Mouse (Mus musculus): Measurements from ENCODE around the gene Palm2. TPM values are rescaled to one million over a fixed set of nuclear protein-coding genes. Genes with fewer than 3 reads are reported as not detected.
A peak's percentile ranks its signal among the peaks of the same experiment; 100 is the strongest.

Palm2 gene
- polyA plus RNA-seq, 1 experiment from 2014 or later = 5.3 TPM

- 87% methylated on average over 8 of the region's 8 CpGs for WGBS
- H3K9me3 ChIP-seq (replicated peaks; ENCODE audit: control insufficient read depth, low read length) = no peaks in the 10 kb centered on the region
- no peak overlapping the region for H3K9ac ChIP-seq (ENCODE audit: low read length)
- H3K4me1 ChIP-seq (ENCODE audit: control insufficient read depth, insufficient read depth, low read length) = no peaks in the 10 kb centered on the region
- no peak overlapping the region for H3K4me2 ChIP-seq (ENCODE audit: low read depth, low read length)
- no peak overlapping the region for H3K4me3 ChIP-seq (replicated peaks; ENCODE audit: low read length)
- H3K27me3 ChIP-seq (ENCODE audit: control insufficient read depth, insufficient read depth, low read length) = no peaks in the 10 kb centered on the region
- ATAC-seq (ENCODE audit: insufficient read depth, low FRiP score) = no peak
- H3K27ac ChIP-seq (ENCODE audit: low read length) = no peak overlapping the region
- no peaks in the 10 kb centered on the region for H3K36me3 ChIP-seq (ENCODE audit: control insufficient read depth, insufficient read depth, low read length)
Measured at GRCm38 (mm10) chr4:57651547-57651946, 217.5 kb downstream of the Palm2 start.

DNA sequence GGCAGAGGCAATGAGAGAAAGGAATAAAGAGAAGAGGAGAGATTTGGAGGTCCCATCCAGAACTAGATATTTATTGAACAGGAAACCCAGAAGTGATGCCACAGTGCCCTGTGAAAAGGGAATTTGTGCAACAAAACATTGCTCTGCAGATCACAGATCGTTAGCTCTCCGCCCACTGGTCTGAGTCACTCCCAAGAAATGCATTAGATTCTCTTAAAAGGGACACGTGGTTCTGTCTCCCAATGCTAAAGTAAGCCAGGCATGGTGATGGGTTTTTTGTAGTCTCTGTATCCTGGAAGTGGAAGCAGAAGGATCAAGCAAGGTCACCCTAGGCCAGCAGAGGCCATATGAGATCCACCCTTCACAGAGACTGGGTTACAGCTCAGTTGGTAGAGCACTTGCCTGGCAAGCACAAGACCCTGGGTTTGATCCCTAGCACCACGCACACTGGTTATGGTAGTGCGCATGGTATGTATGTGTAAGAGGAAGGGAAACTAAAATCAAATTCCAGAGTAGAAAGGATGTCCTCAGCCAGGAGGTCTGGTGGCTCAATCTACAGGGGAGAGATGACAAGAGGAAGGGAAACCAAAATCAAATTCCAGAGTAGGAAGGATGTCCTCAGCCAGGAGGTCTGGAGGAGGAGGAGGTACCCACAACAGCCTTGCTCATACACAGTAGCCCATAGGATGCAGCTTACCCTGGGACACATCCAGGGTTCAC is 218.3 kb downstream of the Palm2 start:
- WGBS = 69% methylated on average over 5 of the region's 5 CpGs
- no peaks in the 10 kb centered on the region for H3K36me3 ChIP-seq (ENCODE audit: control insufficient read depth, insufficient read depth, low read length)
- ATAC-seq (ENCODE audit: insufficient read depth, low FRiP score) = no peak
- H3K27ac ChIP-seq (ENCODE audit: low read length) = no peak overlapping the region
- H3K27me3 ChIP-seq (ENCODE audit: control insufficient read depth, insufficient read depth, low read length) = no peaks in the 10 kb centered on the region
- no peaks in the 10 kb centered on the region for H3K9me3 ChIP-seq (replicated peaks; ENCODE audit: control insufficient read depth, low read length)
- H3K4me2 ChIP-seq (ENCODE audit: low read depth, low read length) = no peak overlapping the region
- no peaks in the 10 kb centered on the region for H3K4me1 ChIP-seq (ENCODE audit: control insufficient read depth, insufficient read depth, low read length)
- no peak overlapping the region for H3K9ac ChIP-seq (ENCODE audit: low read length)
- H3K4me3 ChIP-seq (replicated peaks; ENCODE audit: low read length) = no peak overlapping the region

- H3K9ac ChIP-seq (ENCODE audit: low read length) = no peak overlapping the region
- WGBS = 73% methylated on average over 1 of the region's 1 CpGs
- ATAC-seq (ENCODE audit: insufficient read depth, low FRiP score) = no peak
- H3K36me3 ChIP-seq (ENCODE audit: control insufficient read depth, insufficient read depth, low read length) = no peaks in the 10 kb centered on the region
- H3K27ac ChIP-seq (ENCODE audit: low read length) = no peak overlapping the region
- no peaks in the 10 kb centered on the region for H3K9me3 ChIP-seq (replicated peaks; ENCODE audit: control insufficient read depth, low read length)
- no peak overlapping the region for H3K4me2 ChIP-seq (ENCODE audit: low read depth, low read length)
- H3K4me3 ChIP-seq (replicated peaks; ENCODE audit: low read length) = no peak overlapping the region
- no peaks in the 10 kb centered on the region for H3K4me1 ChIP-seq (ENCODE audit: control insufficient read depth, insufficient read depth, low read length)
- no peaks in the 10 kb centered on the region for H3K27me3 ChIP-seq (ENCODE audit: control insufficient read depth, insufficient read depth, low read length)
Measured at GRCm38 (mm10) chr4:57655966-57656365, 221.9 kb downstream of the Palm2 start.

GRCm38 (mm10) chr4:57656388-57656787 is 222.3 kb downstream of the Palm2 start:
- no peak overlapping the region for H3K4me3 ChIP-seq (replicated peaks; ENCODE audit: low read length)
- H3K36me3 ChIP-seq (ENCODE audit: control insufficient read depth, insufficient read depth, low read length) = no peaks in the 10 kb centered on the region
- no peaks in the 10 kb centered on the region for H3K4me1 ChIP-seq (ENCODE audit: control insufficient read depth, insufficient read depth, low read length)
- H3K27ac ChIP-seq (ENCODE audit: low read length) = no peak overlapping the region
- H3K9ac ChIP-seq (ENCODE audit: low read length) = no peak overlapping the region
- no peak overlapping the region for H3K4me2 ChIP-seq (ENCODE audit: low read depth, low read length)
- ATAC-seq (ENCODE audit: insufficient read depth, low FRiP score) = no peak
- H3K9me3 ChIP-seq (replicated peaks; ENCODE audit: control insufficient read depth, low read length) = no peaks in the 10 kb centered on the region
- H3K27me3 ChIP-seq (ENCODE audit: control insufficient read depth, insufficient read depth, low read length) = no peaks in the 10 kb centered on the region
- 95% methylated on average over 12 of the region's 12 CpGs for WGBS

DNA sequence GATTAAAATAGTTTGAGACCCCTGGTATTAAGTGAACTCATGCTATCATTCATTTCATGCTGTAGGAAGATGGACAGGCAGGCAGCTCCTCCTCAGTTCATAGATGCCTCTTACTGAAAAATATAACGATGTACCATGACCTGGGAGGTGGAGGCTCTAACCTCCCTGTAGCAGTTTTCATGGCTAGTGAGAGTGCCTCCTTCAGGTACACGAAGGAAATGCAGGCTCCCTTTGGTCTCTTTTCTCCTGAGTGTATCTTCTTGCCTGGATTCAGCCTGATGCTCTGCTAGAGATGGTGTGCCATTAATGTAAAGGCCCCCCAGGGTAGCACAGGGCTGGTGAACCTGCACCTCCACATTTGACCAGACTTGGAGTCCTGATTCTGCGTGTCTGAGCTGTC is 222.8 kb downstream of the Palm2 start:
- no peak overlapping the region for H3K4me2 ChIP-seq (ENCODE audit: low read depth, low read length)
- no peak overlapping the region for H3K27ac ChIP-seq (ENCODE audit: low read length)
- no peak for ATAC-seq (ENCODE audit: insufficient read depth, low FRiP score)
- no peak overlapping the region for H3K9ac ChIP-seq (ENCODE audit: low read length)
- WGBS = 88% methylated on average over 3 of the region's 3 CpGs
- no peaks in the 10 kb centered on the region for H3K9me3 ChIP-seq (replicated peaks; ENCODE audit: control insufficient read depth, low read length)
- H3K27me3 ChIP-seq (ENCODE audit: control insufficient read depth, insufficient read depth, low read length) = no peaks in the 10 kb centered on the region
- H3K36me3 ChIP-seq (ENCODE audit: control insufficient read depth, insufficient read depth, low read length) = no peaks in the 10 kb centered on the region
- no peaks in the 10 kb centered on the region for H3K4me1 ChIP-seq (ENCODE audit: control insufficient read depth, insufficient read depth, low read length)
- H3K4me3 ChIP-seq (replicated peaks; ENCODE audit: low read length) = no peak overlapping the region

- 30% methylated on average over 4 of the region's 4 CpGs for WGBS
- H3K4me2 ChIP-seq (ENCODE audit: low read depth, low read length) = no peak overlapping the region
- ATAC-seq (ENCODE audit: insufficient read depth, low FRiP score) = no peak
Measured at GRCm38 (mm10) chr4:57660470-57660869, 226.4 kb downstream of the Palm2 start.

GRCm38 (mm10) chr4:57666101-57666500 is 232.1 kb downstream of the Palm2 start:
- no peaks in the 10 kb centered on the region for H3K9me3 ChIP-seq (replicated peaks; ENCODE audit: control insufficient read depth, low read length)
- no peak overlapping the region for H3K4me3 ChIP-seq (replicated peaks; ENCODE audit: low read length)
- no peaks in the 10 kb centered on the region for H3K36me3 ChIP-seq (ENCODE audit: control insufficient read depth, insufficient read depth, low read length)
- H3K27me3 ChIP-seq (ENCODE audit: control insufficient read depth, insufficient read depth, low read length) = no peaks in the 10 kb centered on the region
- no peak overlapping the region for H3K9ac ChIP-seq (ENCODE audit: low read length)
- no peak overlapping the region for H3K27ac ChIP-seq (ENCODE audit: low read length)
- H3K4me1 ChIP-seq (ENCODE audit: control insufficient read depth, insufficient read depth, low read length) = 0 out of 2 replicates have a peak, but pooled peaks cover 4% of the 10 kb centered on the region
- WGBS = 73% methylated on average over 3 of the region's 3 CpGs
- no peak for ATAC-seq (ENCODE audit: insufficient read depth, low FRiP score)
- H3K4me2 ChIP-seq (ENCODE audit: low read depth, low read length) = no peak overlapping the region

More at GRCm38 (mm10) chr4:57660470-57660869, 226.4 kb downstream of the Palm2 start:
- H3K27me3 ChIP-seq (ENCODE audit: control insufficient read depth, insufficient read depth, low read length) = no peaks in the 10 kb centered on the region
- no peak overlapping the region for H3K9ac ChIP-seq (ENCODE audit: low read length)
- no peak overlapping the region for H3K27ac ChIP-seq (ENCODE audit: low read length)
- H3K4me1 ChIP-seq (ENCODE audit: control insufficient read depth, insufficient read depth, low read length) = no peaks in the 10 kb centered on the region
- H3K4me3 ChIP-seq (replicated peaks; ENCODE audit: low read length) = no peak overlapping the region
- no peaks in the 10 kb centered on the region for H3K9me3 ChIP-seq (replicated peaks; ENCODE audit: control insufficient read depth, low read length)
- H3K36me3 ChIP-seq (ENCODE audit: control insufficient read depth, insufficient read depth, low read length) = no peaks in the 10 kb centered on the region

DNA sequence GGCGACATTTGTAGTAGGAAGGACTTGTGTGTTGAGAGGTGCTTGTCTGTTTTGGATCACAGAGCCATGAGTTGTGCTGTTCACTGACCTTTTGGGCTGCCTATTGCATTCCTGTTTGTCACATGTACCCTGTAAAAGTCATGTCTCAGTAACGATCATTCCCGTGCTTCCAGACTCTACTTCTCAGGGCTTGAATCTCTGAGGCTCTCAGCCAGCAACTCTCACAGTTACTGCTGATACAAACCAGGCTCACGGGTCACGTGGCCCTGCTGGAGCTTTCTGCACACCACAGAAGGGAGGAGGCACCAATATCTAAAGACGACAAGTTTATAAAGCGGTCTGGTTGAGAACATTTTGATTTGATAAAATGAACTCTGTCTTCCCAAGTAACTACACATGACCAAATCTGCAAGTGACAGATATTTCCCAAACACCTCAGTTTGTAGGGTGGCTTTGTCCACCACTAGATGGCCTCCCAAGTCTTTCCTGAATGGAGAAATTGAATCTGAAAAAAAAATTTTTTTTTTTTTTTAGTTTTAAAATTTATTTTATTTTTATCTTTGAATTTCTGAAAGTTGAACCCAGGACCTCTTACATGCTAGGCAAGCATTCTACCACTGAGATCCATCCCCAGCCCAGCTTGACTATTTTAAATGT is 236.9 kb downstream of the Palm2 start:
- no peak overlapping the region for H3K9ac ChIP-seq (ENCODE audit: low read length)
- peak overlapping the region; percentile 9; the same call in 1 of the 2 replicates for H3K27ac ChIP-seq (ENCODE audit: low read length)
- no peak overlapping the region for H3K4me3 ChIP-seq (replicated peaks; ENCODE audit: low read length)
- peak; percentile 59; the same call in 1 of the 2 replicates for ATAC-seq (ENCODE audit: insufficient read depth, low FRiP score)
- 44% methylated on average over 7 of the region's 7 CpGs for WGBS
- peaks cover 24% of the 10 kb centered on the region for H3K4me1 ChIP-seq (ENCODE audit: control insufficient read depth, insufficient read depth, low read length)
- H3K36me3 ChIP-seq (ENCODE audit: control insufficient read depth, insufficient read depth, low read length) = no peaks in the 10 kb centered on the region
- H3K27me3 ChIP-seq (ENCODE audit: control insufficient read depth, insufficient read depth, low read length) = no peaks in the 10 kb centered on the region; the same call in 1 of the 2 replicates
- no peak overlapping the region for H3K4me2 ChIP-seq (ENCODE audit: low read depth, low read length)
- H3K9me3 ChIP-seq (replicated peaks; ENCODE audit: control insufficient read depth, low read length) = no peaks in the 10 kb centered on the region

- H3K4me1 ChIP-seq (ENCODE audit: control insufficient read depth, insufficient read depth, low read length) = peaks cover 24% of the 10 kb centered on the region
- H3K4me3 ChIP-seq (replicated peaks; ENCODE audit: low read length) = no peak overlapping the region
- no peak overlapping the region for H3K4me2 ChIP-seq (ENCODE audit: low read depth, low read length)
- no peak for ATAC-seq (ENCODE audit: insufficient read depth, low FRiP score)
- H3K27ac ChIP-seq (ENCODE audit: low read length) = no peak overlapping the region
- H3K9ac ChIP-seq (ENCODE audit: low read length) = no peak overlapping the region
- 77% methylated on average over 4 of the region's 4 CpGs for WGBS
- no peaks in the 10 kb centered on the region for H3K36me3 ChIP-seq (ENCODE audit: control insufficient read depth, insufficient read depth, low read length)
- no peaks in the 10 kb centered on the region for H3K9me3 ChIP-seq (replicated peaks; ENCODE audit: control insufficient read depth, low read length)
- no peaks in the 10 kb centered on the region; the same call in 1 of the 2 replicates for H3K27me3 ChIP-seq (ENCODE audit: control insufficient read depth, insufficient read depth, low read length)
Measured at GRCm38 (mm10) chr4:57672541-57672940, 238.5 kb downstream of the Palm2 start.
